Mouse (Mus musculus) limb, embryonic 14.5 days (tissue): ENCODE measurements around the gene Fam193b. TPM values are rescaled to one million over a fixed set of nuclear protein-coding genes. Genes with fewer than 3 reads are reported as not detected.

Source experiments
- ATAC-seq: fragments of 200-750 bp; cut with Nextera tagmentation; 2 replicates; pipeline ENCODE4 v1.8.0; 2017; ENCODE audit warnings: low read depth, moderate number of reproducible peaks, moderate TSS enrichment; ENCODE audit not compliant: low FRiP score
- DNase-seq: peaks from one replicate; pipeline ENCODE4 v3.0.0-alpha.2; 2015; ENCODE audit warnings: low spot score
- H3K27ac ChIP-seq: fragments of 300-500 bp; sonication (generic); replicated peaks from 2 replicates; pipeline ENCODE4 v1.5.1; 2014; ENCODE audit warnings: low read depth, mild to moderate bottlenecking, low read length, moderate library complexity, mixed read lengths
- H3K27me3 ChIP-seq: fragments of 300-500 bp; sonication (generic); 2 replicates; pipeline ENCODE4 v1.6.1; 2014; ENCODE audit warnings: low read length, mixed read lengths; ENCODE audit not compliant: control insufficient read depth, insufficient read depth
- H3K36me3 ChIP-seq: fragments of 300-500 bp; sonication (generic); 2 replicates; pipeline ENCODE4 v1.6.1; 2014; ENCODE audit warnings: mild to moderate bottlenecking, low read length, moderate library complexity, mixed read lengths; ENCODE audit not compliant: control insufficient read depth, insufficient read depth
- H3K4me1 ChIP-seq: fragments of 300-500 bp; sonication (generic); 2 replicates; pipeline ENCODE4 v1.6.1; 2014; ENCODE audit warnings: antibody characterized with exemption, low read length, mixed read lengths; ENCODE audit not compliant: control insufficient read depth, insufficient read depth
- H3K4me2 ChIP-seq: fragments of 300-500 bp; sonication (generic); replicated peaks from 2 replicates; pipeline ENCODE4 v1.6.1; 2014; ENCODE audit warnings: low read depth, mild to moderate bottlenecking, low read length, moderate library complexity; ENCODE audit not compliant: severe bottlenecking
- H3K4me3 ChIP-seq: fragments of 300-500 bp; sonication (generic); replicated peaks from 2 replicates; pipeline ENCODE4 v1.5.1; 2014; ENCODE audit warnings: low read length
- H3K9ac ChIP-seq: fragments of 300-500 bp; sonication (generic); 2 replicates; pipeline ENCODE4 v1.6.1; 2014; ENCODE audit warnings: mild to moderate bottlenecking, low read depth, low read length, moderate library complexity; ENCODE audit not compliant: severe bottlenecking
- H3K9me3 ChIP-seq: fragments of 300-500 bp; sonication (generic); 2 replicates; pipeline ENCODE4 v1.6.1; 2016; ENCODE audit warnings: low read length; ENCODE audit not compliant: control insufficient read depth
- POLR2A ChIP-seq: fragments of 200-500 bp; IDR thresholded peaks from 2 replicates; pipeline ENCODE4 v1.8.0; 2012; ENCODE audit warnings: inconsistent platforms, mild to moderate bottlenecking, moderate library complexity, borderline replicate concordance; ENCODE audit not compliant: insufficient read depth, insufficient read length; ENCODE audit errors: extremely low read depth
- WGBS: fragments of 180-500 bp; shearing (Covaris S2); extraction: QIAGEN DNeasy Blood & Tissue Kit; methylation state at CpG from one replicate; pipeline ENCODE4 v1.1.7; 2014; 5-methylcytosine and 5-hydroxymethylcytosine counted together
- polyA plus RNA-seq, 2 experiments: library from polyadenylated mRNA; depleted of rRNA in 1 of 2; stranded (reverse) in 1 of 2; unstranded in 1 of 2; fragments of >200 nt; fragmentation: Nextera tagmentation in 1 of 2; extraction: Ambion mirVana in 1 of 2; gene quantifications; 2 replicates each; pipeline versions ENCODE4 v1.2.1 to v1.2.3; 2012 to 2014

Fam193b gene
- polyA plus RNA-seq (2012; rRNA removed) = 140 and 159 TPM in 2 replicates
- polyA plus RNA-seq (2014; fragmentation: Nextera tagmentation; extraction: Ambion mirVana) = 35.9 and 40.7 TPM in 2 replicates

DNA sequence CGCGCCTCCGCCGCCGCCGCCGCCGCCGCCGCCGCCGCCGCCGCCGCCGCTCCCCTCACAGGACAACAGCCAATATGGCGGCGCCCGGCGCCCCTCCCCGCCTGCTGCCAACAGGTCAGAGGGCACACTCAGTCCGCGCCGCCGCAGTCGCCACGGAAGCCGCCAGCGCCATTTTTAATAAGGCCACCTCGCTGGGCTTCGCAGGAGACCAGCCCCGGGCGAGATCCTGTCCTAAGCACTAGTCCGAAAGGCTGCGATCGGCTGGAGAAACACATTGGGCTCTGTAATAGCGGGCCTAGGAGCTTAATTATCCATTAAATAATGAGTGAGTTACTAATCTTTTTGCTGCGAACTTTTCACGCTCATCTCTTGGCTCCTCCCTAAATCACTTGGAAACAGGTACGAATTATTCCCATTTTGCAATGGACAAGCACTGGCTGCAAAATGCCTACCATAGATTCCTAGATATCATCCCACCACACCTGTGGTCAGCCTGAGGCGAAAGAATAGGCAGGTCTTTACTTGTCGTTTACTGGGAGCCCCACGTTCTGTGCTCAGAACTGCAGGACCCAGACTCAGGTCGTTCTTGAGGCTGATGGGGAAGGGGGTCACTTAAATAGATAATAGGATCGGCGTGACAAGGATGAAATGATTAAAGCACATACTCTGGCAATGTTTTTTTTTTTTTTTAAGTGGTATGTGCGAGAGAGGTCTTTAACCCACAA lies at the start of gene Fam193b:
Gene Fam193b (minus strand): TSS at position 94 of the 725 bp plus-strand sequence.
- Histone ChIP-seq H3K9ac (peak within 1 kb of the TSS; percentile 92), H3K4me3 (peak within 1 kb of the TSS; percentile 92), H3K27ac (peak within 1 kb of the TSS; percentile 94), H3K36me3 (peaks cover 24% of the 10 kb centered on the region), H3K4me1 (peaks cover 14% of the 10 kb centered on the region), H3K4me2 (peak within 1 kb of the TSS; percentile 92), H3K27me3 (no peaks in the 10 kb centered on the region), H3K9me3 (no peaks in the 10 kb centered on the region)
- ATAC-seq (peak; percentile 92), DNase-seq (peak; percentile 92)
- WGBS = 4% methylated on average over 26 of the region's 47 CpGs
- no peak for TF ChIP-seq POLR2A

DNA sequence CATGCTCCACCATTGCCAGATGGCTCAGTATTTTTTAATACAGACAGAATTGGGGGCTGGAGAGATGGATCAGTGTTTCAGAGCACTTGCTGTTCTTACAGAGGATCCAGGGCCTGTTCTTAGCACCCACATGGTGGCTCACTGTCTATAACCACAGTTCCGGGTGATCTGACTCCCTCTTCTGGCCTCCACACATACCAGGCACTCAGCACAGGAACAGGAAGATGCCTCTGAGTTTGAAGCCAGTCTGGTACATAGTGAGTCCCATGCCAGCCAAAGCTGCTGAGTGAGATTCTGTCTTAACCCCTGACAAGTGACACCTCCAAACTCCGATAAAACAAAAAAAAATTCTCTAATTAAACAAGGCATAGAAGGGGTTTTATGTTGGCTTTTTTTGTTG lies 49.4 kb upstream of the Fam193b start:
- H3K27me3 ChIP-seq = no peaks in the 10 kb centered on the region
- no peaks in the 10 kb centered on the region for H3K9me3 ChIP-seq
- peaks cover 8% of the 10 kb centered on the region; the same call in 1 of the 2 replicates for H3K36me3 ChIP-seq
- H3K27ac ChIP-seq = no peak overlapping the region
- ATAC-seq (no peak), DNase-seq (no peak)
- no peak overlapping the region for H3K4me2 ChIP-seq
- peaks cover 12% of the 10 kb centered on the region for H3K4me1 ChIP-seq
- H3K4me3 ChIP-seq = no peak overlapping the region
- no peak overlapping the region for H3K9ac ChIP-seq
- WGBS = 76% methylated on average over 2 of the region's 2 CpGs
- TF ChIP-seq POLR2A = no peak

DNA sequence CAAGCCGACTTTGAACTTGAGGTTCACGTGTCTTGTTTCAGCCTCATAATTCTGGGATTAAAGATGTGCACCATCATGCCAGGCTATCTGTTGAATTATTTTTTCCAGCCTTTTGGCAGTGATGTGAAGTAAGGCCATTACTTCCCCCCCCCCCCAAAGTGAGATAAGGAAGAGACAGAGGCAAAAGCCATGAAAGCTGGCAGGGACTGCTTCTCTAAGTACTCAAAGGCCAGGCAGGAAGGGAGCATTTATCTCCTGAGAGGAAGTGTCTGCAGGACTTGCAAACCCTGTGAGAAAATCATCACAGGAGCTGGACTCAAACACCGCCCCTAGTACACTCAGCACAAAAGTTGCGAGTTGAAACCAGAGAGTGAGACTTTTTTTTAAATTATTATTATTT lies 48.4 kb upstream of the Fam193b start:
- ATAC-seq = no peak
- WGBS = 92% methylated on average over 4 of the region's 4 CpGs
- no peak overlapping the region for H3K4me3 ChIP-seq

DNA sequence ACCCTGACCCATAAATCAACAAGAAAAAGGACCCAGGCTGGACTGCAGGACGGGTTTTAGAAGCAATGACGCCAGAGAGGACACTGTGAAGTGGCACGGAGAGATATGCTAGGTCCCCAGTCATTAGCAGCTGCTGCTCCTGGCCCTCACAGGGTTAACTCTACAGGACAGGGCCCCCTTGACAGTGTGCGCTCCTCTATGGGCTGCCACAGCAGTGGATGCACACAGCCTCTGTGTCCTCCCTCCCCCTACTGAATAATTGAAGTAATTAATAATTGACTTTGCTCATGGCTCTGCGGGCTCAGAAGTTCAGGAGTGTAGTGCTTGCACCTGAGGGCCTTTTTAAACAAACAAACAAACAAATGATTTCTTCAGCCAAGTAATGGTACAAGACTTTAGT lies 42.6 kb upstream of the Fam193b start:
- H3K36me3 ChIP-seq = peaks cover 31% of the 10 kb centered on the region
- H3K27me3 ChIP-seq = no peaks in the 10 kb centered on the region
- DNase-seq = no peak
- H3K4me1 ChIP-seq = peaks cover 4% of the 10 kb centered on the region; the same call in 1 of the 2 replicates
- no peak overlapping the region for H3K4me3 ChIP-seq
- H3K4me2 ChIP-seq = no peak overlapping the region
- WGBS = 50% methylated on average over 5 of the region's 5 CpGs
- H3K9me3 ChIP-seq = no peaks in the 10 kb centered on the region
- TF ChIP-seq POLR2A = no peak
- no peak overlapping the region for H3K27ac ChIP-seq
- no peak overlapping the region for H3K9ac ChIP-seq
- ATAC-seq = no peak

More for the DNA sequence above, 48.4 kb upstream of the Fam193b start:
- Histone ChIP-seq H3K4me2 (no peak overlapping the region), H3K27me3 (no peaks in the 10 kb centered on the region), H3K36me3 (no peaks in the 10 kb centered on the region), H3K9ac (no peak overlapping the region), H3K4me1 (peaks cover 11% of the 10 kb centered on the region), H3K9me3 (no peaks in the 10 kb centered on the region), H3K27ac (no peak overlapping the region)
- no peak for TF ChIP-seq POLR2A
- DNase-seq = no peak

DNA sequence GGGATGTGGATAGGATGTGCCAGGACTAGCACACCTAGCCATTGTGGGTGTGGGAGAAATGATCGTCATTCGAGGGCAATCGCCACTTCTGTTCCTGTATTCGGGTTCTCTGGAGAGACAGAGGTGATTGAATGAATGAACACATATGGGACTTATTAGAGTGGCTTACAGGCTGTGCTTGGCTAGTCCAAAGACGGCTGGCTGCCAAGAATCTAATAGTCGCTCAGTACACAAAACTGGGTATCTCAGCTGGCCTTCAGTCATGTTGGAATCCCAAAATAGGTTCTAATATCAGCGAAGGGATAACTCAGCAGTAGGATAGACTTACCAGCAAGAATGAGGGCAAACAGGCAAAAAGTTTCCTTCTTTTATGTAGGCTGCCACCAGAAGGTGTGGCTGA lies 41.1 kb upstream of the Fam193b start:
- 25% methylated on average over 7 of the region's 7 CpGs for WGBS

More for the DNA sequence above, 41.1 kb upstream of the Fam193b start:
- DNase-seq (peak; percentile 28), ATAC-seq (no peak)
- Histone ChIP-seq H3K4me2 (no peak overlapping the region), H3K27me3 (no peaks in the 10 kb centered on the region), H3K4me3 (no peak overlapping the region), H3K27ac (no peak overlapping the region), H3K9ac (no peak overlapping the region), H3K4me1 (peaks cover 4% of the 10 kb centered on the region; the same call in 1 of the 2 replicates), H3K9me3 (no peaks in the 10 kb centered on the region), H3K36me3 (peaks cover 45% of the 10 kb centered on the region)
- no peak for TF ChIP-seq POLR2A
